ENCODE assay signal across 10 mouse cellular contexts in the genomic region with DNA sequence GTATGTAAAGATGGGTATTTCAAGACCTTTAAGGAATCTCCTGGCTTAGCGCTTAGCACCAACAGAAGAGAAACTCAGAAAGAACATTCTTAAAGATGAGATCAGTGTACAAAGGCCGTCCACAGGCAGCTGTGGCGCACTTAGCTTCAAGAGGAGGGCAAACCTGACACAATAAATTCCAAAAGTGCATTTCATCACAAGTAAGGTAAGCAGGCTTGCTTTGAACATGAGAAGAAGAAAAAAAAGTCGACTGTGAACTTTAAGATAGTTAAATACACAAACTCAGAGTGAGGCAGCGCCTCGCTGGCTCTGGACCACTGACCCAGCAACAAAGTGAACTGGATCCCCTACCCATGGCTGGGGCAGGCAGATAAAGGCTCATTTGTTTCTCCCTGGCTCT. TPM values are rescaled to one million over a fixed set of nuclear protein-coding genes. Genes with fewer than 3 reads are reported as not detected.
DNase-seq lines count a peak whose midpoint lies in the region; ATAC-seq and TF ChIP-seq lines count a peak whose summit lies in the region.
"Had no signal": no experiment of that assay in that cellular context is flagged by ENCODE, and none has a peak within 500 bp of the region (broad histone marks: within the 10 kb centered on the region; RNA-seq: fewer than 3 reads in every experiment).

No protein-coding gene starts in this region.

- H3K4me1 ChIP-seq in heart, embryonic 11.5 days (ENCODE audit: control insufficient read depth, insufficient read depth, low read length) = peaks cover 6% of the 10 kb centered on the region; the same call in 1 of the 2 replicates
- peaks cover 3% of the 10 kb centered on the region; the same call in 1 of the 2 replicates for H3K4me1 ChIP-seq in lung, postnatal 0 days (ENCODE audit: insufficient read depth, low read depth, low read length)
- peaks cover 9% of the 10 kb centered on the region for H3K4me1 ChIP-seq in limb, embryonic 12.5 days (replicated peaks)

- H3K27ac ChIP-seq in heart, embryonic 11.5 days (ENCODE audit: low read depth, low read length) = no peak overlapping the region
- H3K27ac ChIP-seq in lung, postnatal 0 days (ENCODE audit: low read length) = peak overlapping the region; percentile 80
- peak overlapping the region; percentile 66 for H3K27ac ChIP-seq in limb, embryonic 12.5 days

- WGBS in heart, embryonic 11.5 days (ENCODE audit: insufficient replicate concordance) = 38% methylated on average over 6 of the region's 6 CpGs
- 30% methylated on average over 6 of the region's 6 CpGs for WGBS in lung, postnatal 0 days
- 55% methylated on average over 6 of the region's 6 CpGs for WGBS in limb, embryonic 12.5 days

- no peak for DNase-seq in heart, postnatal 4 days
- DNase-seq in lung, postnatal 0 days (ENCODE audit: low spot score) = peak; percentile 80
- no peak for DNase-seq in lung, postnatal 14 days
- DNase-seq in left cerebral cortex, postnatal 14 days (ENCODE audit: low spot score in 2 of 2) = no peak
- no peak for DNase-seq in right cerebral cortex, postnatal 36 days (ENCODE audit: low spot score in 2 of 2)
- DNase-seq: cerebellum, adult 18-20 months; right cerebral cortex, postnatal 4 days had no signal

- TF ChIP-seq EP300 in lung, postnatal 0 days (IDR thresholded peaks at IDR 0.05) = no peak

- intact Hi-C loops in left cerebral cortex, postnatal 14 days (cut with DNase I) = no loop called here

- 0 out of 2 replicates have a peak, but pooled peaks cover 2% of the 10 kb centered on the region for H3K27me3 ChIP-seq in heart, embryonic 11.5 days (ENCODE audit: control insufficient read depth, insufficient read depth, low read length)
- H3K27me3 ChIP-seq in lung, postnatal 0 days (replicated peaks; ENCODE audit: insufficient read depth, low read length) = no peaks in the 10 kb centered on the region
- H3K27me3 ChIP-seq in limb, embryonic 12.5 days = peaks cover 3% of the 10 kb centered on the region; the same call in 1 of the 2 replicates

- H3K9me3 ChIP-seq in heart, embryonic 11.5 days (replicated peaks; ENCODE audit: control insufficient read depth, low read length) = no peaks in the 10 kb centered on the region
- no peaks in the 10 kb centered on the region for H3K9me3 ChIP-seq in lung, postnatal 0 days (ENCODE audit: low read length)
- H3K9me3 ChIP-seq in limb, embryonic 12.5 days = no peaks in the 10 kb centered on the region

- no peaks in the 10 kb centered on the region for H3K36me3 ChIP-seq in heart, embryonic 11.5 days (ENCODE audit: control insufficient read depth, insufficient read depth, low read length)
- no peaks in the 10 kb centered on the region for H3K36me3 ChIP-seq in lung, postnatal 0 days (ENCODE audit: insufficient read depth, low read length)
- no peaks in the 10 kb centered on the region for H3K36me3 ChIP-seq in limb, embryonic 12.5 days

- H3K9ac ChIP-seq in heart, embryonic 11.5 days (ENCODE audit: low read depth, low read length) = 0 out of 2 replicates have a peak overlapping the region, but pooled peaks have one; percentile 50
- H3K9ac ChIP-seq in lung, postnatal 0 days (replicated peaks; ENCODE audit: low read depth) = no peak overlapping the region
- H3K9ac ChIP-seq in limb, embryonic 12.5 days (replicated peaks) = 0 out of 2 replicates have a peak overlapping the region, but pooled peaks have one; percentile 27

- TF ChIP-seq CTCF in lung, postnatal 0 days (IDR thresholded peaks at IDR 0.05) = no peak

- ATAC-seq in heart, embryonic 11.5 days (replicated peaks; ENCODE audit: insufficient number of reproducible peaks, low FRiP score, low TSS enrichment) = no peak
- ATAC-seq in lung, postnatal 0 days = peak; percentile 63
- no peak for ATAC-seq in limb, embryonic 12.5 days (ENCODE audit: insufficient number of reproducible peaks, insufficient read depth, low FRiP score, low TSS enrichment, low read depth)
- no peak for ATAC-seq in activated CD4-positive, CD25-positive, alpha-beta regulatory T cell, adult 4 months

- H3K4me3 ChIP-seq in heart, embryonic 11.5 days (ENCODE audit: low read depth, low read length) = no peak overlapping the region
- H3K4me3 ChIP-seq in lung, postnatal 0 days (ENCODE audit: low read depth, low read length) = no peak overlapping the region
- 0 out of 2 replicates have a peak overlapping the region, but pooled peaks have one; percentile 7 for H3K4me3 ChIP-seq in limb, embryonic 12.5 days (replicated peaks)

- H3K4me2 ChIP-seq in heart, embryonic 11.5 days = no peak overlapping the region; the same call in 1 of the 2 replicates
- no peak overlapping the region for H3K4me2 ChIP-seq in lung, postnatal 0 days (replicated peaks; ENCODE audit: low read depth, low read length)
- H3K4me2 ChIP-seq in limb, embryonic 12.5 days = peak overlapping the region; percentile 16; the same call in 1 of the 2 replicates

RNA-seq across cellular contexts. Expression of a gene that starts 4.0 kb away (rescaled TPM):
- polyA plus RNA-seq in heart, embryonic 11.5 days (2014; fragmentation: Nextera tagmentation; extraction: Ambion mirVana) = 3.0 and 3.8 TPM in 2 replicates
- 1 to 10 TPM; 1.3 to 1.6 TPM for total RNA-seq in heart, postnatal 4 days (2021)
- 11.1 and 11.9 TPM in 2 replicates for polyA plus RNA-seq in lung, postnatal 0 days (2015; fragmentation: Nextera tagmentation; extraction: Ambion mirVana)
- 5.7 and 6.7 TPM in 2 replicates for polyA plus RNA-seq in limb, embryonic 12.5 days (2016; fragmentation: Nextera tagmentation; extraction: Ambion mirVana)
- 10 to 100 TPM; 10.7 to 12.8 TPM for total RNA-seq in left cerebral cortex, postnatal 14 days (2021)
- under 1 TPM; 0.22 to 0.29 TPM for polyA plus RNA-seq in activated CD4-positive, CD25-positive, alpha-beta regulatory T cell, adult 4 months (2017; shearing (Covaris generic))

RNA-seq across cellular contexts. Expression of a gene that starts 13.3 kb away (rescaled TPM):
- polyA plus RNA-seq in heart, embryonic 11.5 days (2014; fragmentation: Nextera tagmentation; extraction: Ambion mirVana) = 3.1 and 3.2 TPM in 2 replicates
- 1 to 10 TPM; 6.7 to 6.9 TPM for total RNA-seq in heart, postnatal 4 days (2021)
- polyA plus RNA-seq in lung, postnatal 0 days (2015; fragmentation: Nextera tagmentation; extraction: Ambion mirVana) = 2.4 and 3.3 TPM in 2 replicates
- polyA plus RNA-seq in limb, embryonic 12.5 days (2016; fragmentation: Nextera tagmentation; extraction: Ambion mirVana) = 8.2 and 8.6 TPM in 2 replicates
- total RNA-seq in left cerebral cortex, postnatal 14 days (2021) = 1 to 10 TPM; 9.1 to 9.6 TPM
- 1 to 10 TPM; 1.2 to 2.2 TPM for polyA plus RNA-seq in activated CD4-positive, CD25-positive, alpha-beta regulatory T cell, adult 4 months (2017; shearing (Covaris generic))

RNA-seq across cellular contexts. Expression of a gene that starts 52.2 kb away (rescaled TPM):
- 70.5 and 71.3 TPM in 2 replicates for polyA plus RNA-seq in heart, embryonic 11.5 days (2014; fragmentation: Nextera tagmentation; extraction: Ambion mirVana)
- 10 to 100 TPM; 45.7 to 50.1 TPM for total RNA-seq in heart, postnatal 4 days (2021)
- 33.8 and 43.4 TPM in 2 replicates for polyA plus RNA-seq in lung, postnatal 0 days (2015; fragmentation: Nextera tagmentation; extraction: Ambion mirVana)
- 62.8 and 73.1 TPM in 2 replicates for polyA plus RNA-seq in limb, embryonic 12.5 days (2016; fragmentation: Nextera tagmentation; extraction: Ambion mirVana)
- total RNA-seq in left cerebral cortex, postnatal 14 days (2021) = 100 to 1,000 TPM; 107 to 124 TPM
- 10 to 100 TPM; 34.1 to 38.1 TPM for polyA plus RNA-seq in activated CD4-positive, CD25-positive, alpha-beta regulatory T cell, adult 4 months (2017; shearing (Covaris generic))

RNA-seq across cellular contexts. Expression of a gene that starts 52.3 kb away (rescaled TPM):
- polyA plus RNA-seq in heart, embryonic 11.5 days (2014; fragmentation: Nextera tagmentation; extraction: Ambion mirVana) = 2.5 and 2.8 TPM in 2 replicates
- total RNA-seq in heart, postnatal 4 days (2021) = 1 to 10 TPM; 5.2 to 6.0 TPM
- polyA plus RNA-seq in lung, postnatal 0 days (2015; fragmentation: Nextera tagmentation; extraction: Ambion mirVana) = 1.7 and 1.9 TPM in 2 replicates
- polyA plus RNA-seq in limb, embryonic 12.5 days (2016; fragmentation: Nextera tagmentation; extraction: Ambion mirVana) = 5.2 and 6.1 TPM in 2 replicates
- 10 to 100 TPM; 42.6 to 45.2 TPM for total RNA-seq in left cerebral cortex, postnatal 14 days (2021)
- 1 to 10 TPM in 1 of 2 experiments, under 1 TPM in 1; 0.61 to 1.2 TPM for polyA plus RNA-seq in activated CD4-positive, CD25-positive, alpha-beta regulatory T cell, adult 4 months (2017; shearing (Covaris generic))
